Mouse (Mus musculus) kidney, embryonic 15.5 days (tissue): Measurements from ENCODE around the gene Krtap7-1. TPM values are rescaled to one million over a fixed set of nuclear protein-coding genes. Genes with fewer than 3 reads are reported as not detected.

Experiments
- ATAC-seq: fragments of 200-750 bp; cut with Nextera tagmentation; replicated peaks from 2 replicates; pipeline ENCODE4 v1.8.0; 2017; ENCODE audit warnings: moderate TSS enrichment; ENCODE audit not compliant: low FRiP score
- H3K27ac ChIP-seq: fragments of 300-500 bp; sonication (generic); 2 replicates; pipeline ENCODE4 v1.5.1; 2015; ENCODE audit warnings: mild to moderate bottlenecking, inconsistent platforms
- H3K27me3 ChIP-seq: fragments of 300-500 bp; sonication (generic); 2 replicates; pipeline ENCODE4 v1.6.1; 2015; ENCODE audit warnings: inconsistent platforms
- H3K36me3 ChIP-seq: fragments of 300-500 bp; sonication (generic); 2 replicates; pipeline ENCODE4 v1.6.1; 2015; ENCODE audit warnings: inconsistent platforms
- H3K4me1 ChIP-seq: fragments of 300-500 bp; sonication (generic); 2 replicates; pipeline ENCODE4 v1.6.1; 2015; ENCODE audit warnings: inconsistent platforms
- H3K4me2 ChIP-seq: fragments of 300-500 bp; sonication (generic); 2 replicates; pipeline ENCODE4 v1.6.1; 2015; ENCODE audit warnings: moderate library complexity, mild to moderate bottlenecking, inconsistent platforms
- H3K4me3 ChIP-seq: fragments of 300-500 bp; sonication (generic); replicated peaks from 2 replicates; pipeline ENCODE4 v1.5.1; 2015; ENCODE audit warnings: mild to moderate bottlenecking, inconsistent platforms
- H3K9ac ChIP-seq: fragments of 300-500 bp; sonication (generic); 2 replicates; pipeline ENCODE4 v1.6.1; 2015; ENCODE audit warnings: mild to moderate bottlenecking, inconsistent platforms
- H3K9me3 ChIP-seq: fragments of 300-500 bp; sonication (generic); replicated peaks from 2 replicates; pipeline ENCODE4 v1.6.1; 2016; ENCODE audit warnings: inconsistent platforms
- WGBS: fragments of 180-500 bp; shearing (Covaris S2); methylation state at CpG from one replicate; pipeline ENCODE4 v1.1.7; 2015; ENCODE audit warnings: mixed read lengths; 5-methylcytosine and 5-hydroxymethylcytosine counted together
- polyA plus RNA-seq: library from polyadenylated mRNA; unstranded; fragments of >200 nt; fragmentation: Nextera tagmentation; extraction: Ambion mirVana; gene quantifications from 2 replicates; pipeline ENCODE4 v1.2.1, GENCODE M21; 2015

Gene Krtap7-1
- polyA plus RNA-seq, result not detected in 2 replicates

- Histone ChIP-seq H3K9me3 (no peaks in the 10 kb centered on the region), H3K4me2 (no peak within 1 kb of the TSS), H3K27ac (no peak within 1 kb of the TSS), H3K9ac (no peak within 1 kb of the TSS), H3K4me1 (no peaks in the 10 kb centered on the region), H3K27me3 (no peaks in the 10 kb centered on the region), H3K4me3 (no peak within 1 kb of the TSS), H3K36me3 (no peaks in the 10 kb centered on the region)
- 84% methylated on average over 4 of the region's 4 CpGs for WGBS
- ATAC-seq, result no peak
Measured at GRCm38 (mm10) chr16:89508223-89508622, at the start of gene Krtap7-1. Krtap7-1 (minus strand) TSS chr16:89508323.

- Histone ChIP-seq H3K4me1 (no peaks in the 10 kb centered on the region), H3K9me3 (no peaks in the 10 kb centered on the region), H3K27ac (no peak overlapping the region), H3K4me3 (no peak overlapping the region), H3K36me3 (no peaks in the 10 kb centered on the region), H3K9ac (no peak overlapping the region), H3K27me3 (no peaks in the 10 kb centered on the region), H3K4me2 (no peak overlapping the region)
- ATAC-seq, result no peak
Measured at GRCm38 (mm10) chr16:89550298-89550697, 42.2 kb upstream of the Krtap7-1 start.

GRCm38 (mm10) chr16:89538031-89538484 is 29.9 kb upstream of the Krtap7-1 start:
- Histone ChIP-seq H3K4me3 (no peak overlapping the region), H3K4me1 (no peaks in the 10 kb centered on the region), H3K27ac (no peak overlapping the region), H3K9me3 (no peaks in the 10 kb centered on the region), H3K36me3 (no peaks in the 10 kb centered on the region), H3K9ac (no peak overlapping the region), H3K27me3 (no peaks in the 10 kb centered on the region), H3K4me2 (no peak overlapping the region)
- no peak for ATAC-seq
- WGBS, result 79% methylated on average over 5 of the region's 5 CpGs

GRCm38 (mm10) chr16:89537349-89537748 is 29.2 kb upstream of the Krtap7-1 start:
- no peaks in the 10 kb centered on the region for H3K4me1 ChIP-seq
- H3K36me3 ChIP-seq, result no peaks in the 10 kb centered on the region
- H3K27me3 ChIP-seq, result no peaks in the 10 kb centered on the region
- H3K9ac ChIP-seq, result no peak overlapping the region
- H3K9me3 ChIP-seq, result no peaks in the 10 kb centered on the region
- ATAC-seq, result no peak
- H3K4me3 ChIP-seq, result no peak overlapping the region
- H3K4me2 ChIP-seq, result no peak overlapping the region
- 94% methylated on average over 6 of the region's 6 CpGs for WGBS
- no peak overlapping the region for H3K27ac ChIP-seq

- Histone ChIP-seq H3K4me3 (no peak overlapping the region), H3K27ac (no peak overlapping the region), H3K9ac (no peak overlapping the region), H3K4me1 (no peaks in the 10 kb centered on the region), H3K36me3 (no peaks in the 10 kb centered on the region), H3K9me3 (no peaks in the 10 kb centered on the region), H3K4me2 (no peak overlapping the region), H3K27me3 (no peaks in the 10 kb centered on the region)
- 56% methylated on average over 7 of the region's 7 CpGs for WGBS
- ATAC-seq, result no peak
Measured at GRCm38 (mm10) chr16:89530547-89530946, 22.4 kb upstream of the Krtap7-1 start.

GRCm38 (mm10) chr16:89529846-89530245 is 21.7 kb upstream of the Krtap7-1 start:
- no peaks in the 10 kb centered on the region for H3K9me3 ChIP-seq
- no peak overlapping the region for H3K4me3 ChIP-seq
- no peaks in the 10 kb centered on the region for H3K27me3 ChIP-seq
- H3K9ac ChIP-seq, result no peak overlapping the region
- ATAC-seq, result no peak
- no peaks in the 10 kb centered on the region for H3K4me1 ChIP-seq
- WGBS, result 71% methylated on average over 7 of the region's 7 CpGs
- H3K36me3 ChIP-seq, result no peaks in the 10 kb centered on the region
- no peak overlapping the region for H3K4me2 ChIP-seq
- no peak overlapping the region for H3K27ac ChIP-seq

GRCm38 (mm10) chr16:89528380-89528779 is 20.3 kb upstream of the Krtap7-1 start:
- no peak overlapping the region for H3K4me3 ChIP-seq
- WGBS, result 90% methylated on average over 3 of the region's 3 CpGs
- no peak overlapping the region for H3K9ac ChIP-seq
- no peak overlapping the region for H3K27ac ChIP-seq
- H3K4me2 ChIP-seq, result no peak overlapping the region
- no peaks in the 10 kb centered on the region for H3K36me3 ChIP-seq
- no peaks in the 10 kb centered on the region for H3K27me3 ChIP-seq
- no peaks in the 10 kb centered on the region for H3K9me3 ChIP-seq
- H3K4me1 ChIP-seq, result no peaks in the 10 kb centered on the region
- ATAC-seq, result no peak

GRCm38 (mm10) chr16:89520996-89521395 is 12.9 kb upstream of the Krtap7-1 start:
- Histone ChIP-seq H3K9ac (no peak overlapping the region), H3K9me3 (no peaks in the 10 kb centered on the region), H3K36me3 (no peaks in the 10 kb centered on the region), H3K4me2 (no peak overlapping the region), H3K4me1 (no peaks in the 10 kb centered on the region), H3K27me3 (no peaks in the 10 kb centered on the region), H3K27ac (no peak overlapping the region), H3K4me3 (no peak overlapping the region)
- ATAC-seq, result no peak
- WGBS, result 88% methylated on average over 4 of the region's 4 CpGs

- Histone ChIP-seq H3K4me2 (no peak overlapping the region), H3K4me1 (no peaks in the 10 kb centered on the region), H3K27ac (no peak overlapping the region), H3K9me3 (no peaks in the 10 kb centered on the region), H3K4me3 (no peak overlapping the region), H3K36me3 (no peaks in the 10 kb centered on the region), H3K27me3 (no peaks in the 10 kb centered on the region), H3K9ac (no peak overlapping the region)
- no peak for ATAC-seq
- 89% methylated on average over 2 of the region's 2 CpGs for WGBS
Measured at GRCm38 (mm10) chr16:89520555-89520954, 12.4 kb upstream of the Krtap7-1 start.

- Histone ChIP-seq H3K4me2 (no peak overlapping the region), H3K36me3 (no peaks in the 10 kb centered on the region), H3K4me3 (no peak overlapping the region)
Measured at GRCm38 (mm10) chr16:89520091-89520490, 12.0 kb upstream of the Krtap7-1 start.

GRCm38 (mm10) chr16:89517635-89518034 is 9.5 kb upstream of the Krtap7-1 start:
- no peaks in the 10 kb centered on the region for H3K27me3 ChIP-seq
- H3K9me3 ChIP-seq, result no peaks in the 10 kb centered on the region
- no peak overlapping the region for H3K4me3 ChIP-seq
- H3K4me1 ChIP-seq, result no peaks in the 10 kb centered on the region
- 59% methylated on average over 9 of the region's 9 CpGs for WGBS
- no peak overlapping the region for H3K9ac ChIP-seq
- no peak overlapping the region for H3K4me2 ChIP-seq
- ATAC-seq, result 0 out of 2 replicates have a peak, but pooled peaks have one; percentile 58
- no peaks in the 10 kb centered on the region for H3K36me3 ChIP-seq
- H3K27ac ChIP-seq, result no peak overlapping the region

More at GRCm38 (mm10) chr16:89520091-89520490, 12.0 kb upstream of the Krtap7-1 start:
- no peak overlapping the region for H3K27ac ChIP-seq
- no peaks in the 10 kb centered on the region for H3K27me3 ChIP-seq
- no peaks in the 10 kb centered on the region for H3K4me1 ChIP-seq
- no peak overlapping the region for H3K9ac ChIP-seq
- no peak for ATAC-seq
- 91% methylated on average over 6 of the region's 6 CpGs for WGBS
- no peaks in the 10 kb centered on the region for H3K9me3 ChIP-seq

GRCm38 (mm10) chr16:89513431-89513830 is 5.3 kb upstream of the Krtap7-1 start:
- Histone ChIP-seq H3K36me3 (no peaks in the 10 kb centered on the region), H3K9me3 (no peaks in the 10 kb centered on the region), H3K4me2 (no peak overlapping the region), H3K27me3 (no peaks in the 10 kb centered on the region), H3K4me3 (no peak overlapping the region), H3K9ac (no peak overlapping the region), H3K4me1 (no peaks in the 10 kb centered on the region), H3K27ac (no peak overlapping the region)
- 78% methylated on average over 7 of the region's 7 CpGs for WGBS
- no peak for ATAC-seq

- 82% methylated on average over 2 of the region's 2 CpGs for WGBS
- no peak for ATAC-seq
- Histone ChIP-seq H3K4me2 (no peak overlapping the region), H3K4me1 (no peaks in the 10 kb centered on the region), H3K27ac (no peak overlapping the region), H3K9ac (no peak overlapping the region), H3K9me3 (no peaks in the 10 kb centered on the region), H3K36me3 (no peaks in the 10 kb centered on the region), H3K27me3 (no peaks in the 10 kb centered on the region), H3K4me3 (no peak overlapping the region)
Measured at GRCm38 (mm10) chr16:89503571-89503970, 4.6 kb downstream of the Krtap7-1 start.
